Mouse (Mus musculus) bone marrow, adult 2 months (tissue): ENCODE data around the gene Tubb4a.

Experiments used
- CTCF ChIP-seq: fragments of 200-500 bp; IDR thresholded peaks from 2 replicates; pipeline ENCODE4 v1.5.1; 2011; ENCODE audit warnings: low read length, control low read depth; ENCODE audit not compliant: control insufficient read depth, insufficient read depth
- POLR2A ChIP-seq: fragments of 200-500 bp; IDR thresholded peaks from 2 replicates; pipeline ENCODE4 v1.6.1; 2011; ENCODE audit warnings: low read depth, mild to moderate bottlenecking, control low read depth, low read length, borderline replicate concordance; ENCODE audit not compliant: control insufficient read depth

DNA sequence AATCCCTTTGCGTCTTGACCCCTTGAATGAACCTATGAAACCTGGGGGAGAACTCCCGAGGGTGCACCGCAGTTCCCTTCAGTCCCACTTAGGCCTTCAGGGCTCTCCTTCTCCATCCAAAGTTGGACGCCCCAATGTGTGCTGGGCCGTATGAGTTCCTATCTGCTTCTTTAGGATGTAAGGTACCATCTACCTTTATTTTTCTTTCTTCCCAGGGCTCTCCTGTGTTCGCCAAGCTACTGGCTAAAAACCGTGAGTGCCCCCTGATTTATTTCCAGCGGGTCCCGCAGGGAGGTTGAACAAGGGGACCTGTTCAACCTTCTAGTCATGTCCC lies 18.4 kb upstream of the Tubb4a start:
- TF ChIP-seq CTCF (no peak), POLR2A (no peak)
